Mouse (Mus musculus) G1E (cell line): ENCODE data around the gene Gzma.

Source experiments
- CTCF ChIP-seq: IDR thresholded peaks from 2 replicates; pipeline ENCODE4 v1.5.1; 2012; ENCODE audit warnings: low read depth, low read length, inconsistent platforms, mixed read lengths
- TAL1 ChIP-seq: conservative IDR thresholded peaks from 2 replicates; pipeline ENCODE4 v1.6.1; 2012; ENCODE audit warnings: low read depth, low read length, inconsistent platforms, mixed read lengths

- TF ChIP-seq TAL1 (no peak), CTCF (no peak)
These were observed 45.0 kb downstream of the Gzma start for GRCm38 (mm10) chr13:113055826-113056225.
